Mouse (Mus musculus) ovary, adult 18-20 months (tissue): ENCODE measurements around the gene Olfr368.

ENCODE experiments used
- DNase-seq: peaks from one replicate; pipeline ENCODE4 v3.0.0; 2022; ENCODE audit warnings: low spot score, mixed read lengths

Olfr368 gene

DNA sequence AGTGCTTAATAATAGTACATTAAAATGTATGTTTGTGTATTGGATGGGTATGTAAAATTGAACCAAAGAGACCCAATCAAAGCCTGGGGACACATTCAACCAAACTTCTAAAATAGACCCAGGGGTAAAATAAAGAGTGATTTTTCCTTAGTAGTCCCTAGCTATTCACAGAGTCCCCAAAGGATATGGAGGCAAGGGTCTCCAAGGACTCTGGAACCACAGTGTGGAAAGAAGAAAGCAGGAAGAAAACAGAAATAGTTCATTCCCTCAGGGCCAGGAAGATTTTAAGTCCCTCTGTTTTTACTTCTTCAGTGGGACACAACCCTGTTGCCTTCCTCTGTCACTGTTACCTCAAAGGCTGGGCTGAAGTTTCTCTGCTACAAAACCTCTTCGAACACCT is at the start of gene Olfr368:
Olfr368 (plus strand) TSS at position 301 of the 400 bp plus-strand sequence.
- no peak for DNase-seq

DNA sequence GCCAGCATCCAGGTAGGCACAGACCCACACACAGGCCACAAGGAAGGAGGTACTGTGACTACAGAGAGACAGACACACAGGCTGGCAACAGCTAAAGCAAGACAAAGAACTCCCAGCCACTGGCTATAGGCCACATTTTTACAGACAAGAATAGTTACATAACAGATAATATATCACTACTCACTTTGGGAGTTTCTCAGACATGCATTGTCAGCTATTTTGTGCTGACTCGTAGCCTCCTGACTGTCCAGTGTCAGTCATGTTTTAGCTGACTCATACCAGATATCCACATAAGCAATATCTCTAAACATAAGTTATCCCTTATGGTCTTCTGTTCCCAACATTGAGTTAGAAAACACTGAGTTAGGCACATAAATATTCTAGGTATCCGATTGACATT is 7.0 kb downstream of the Olfr368 start:
- DNase-seq = no peak

DNA sequence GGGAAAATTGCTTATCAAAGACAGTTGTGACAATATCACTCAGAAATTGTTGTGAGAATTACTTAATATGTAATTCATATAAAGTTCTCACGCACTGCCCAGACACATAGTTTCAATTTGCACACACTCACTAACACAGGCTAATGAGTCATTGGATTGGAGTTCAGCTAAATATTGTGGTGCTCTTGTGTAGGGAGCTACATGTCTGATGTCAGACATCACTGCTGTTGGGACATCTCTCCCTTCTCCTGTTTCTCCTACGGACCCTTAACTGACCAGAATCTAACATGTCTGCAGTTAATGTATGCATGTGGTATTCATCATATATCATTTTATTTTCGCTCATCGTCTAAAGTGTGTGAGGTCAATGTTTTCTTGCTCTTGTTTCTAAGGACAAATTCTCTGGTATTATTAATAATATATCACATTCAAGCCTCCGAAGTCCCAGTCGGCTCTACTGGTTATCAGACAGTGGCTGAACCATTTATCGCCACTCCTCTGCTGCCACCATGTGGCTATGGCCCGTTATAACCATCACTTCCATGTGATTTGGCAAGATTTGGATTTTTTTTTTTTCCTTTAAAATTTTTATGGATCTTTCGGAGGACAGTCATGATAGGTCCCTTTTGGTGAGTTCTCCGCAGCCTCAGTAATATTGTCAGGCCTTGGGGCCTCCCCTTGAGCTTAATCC is 12.3 kb downstream of the Olfr368 start:
- DNase-seq = no peak

DNA sequence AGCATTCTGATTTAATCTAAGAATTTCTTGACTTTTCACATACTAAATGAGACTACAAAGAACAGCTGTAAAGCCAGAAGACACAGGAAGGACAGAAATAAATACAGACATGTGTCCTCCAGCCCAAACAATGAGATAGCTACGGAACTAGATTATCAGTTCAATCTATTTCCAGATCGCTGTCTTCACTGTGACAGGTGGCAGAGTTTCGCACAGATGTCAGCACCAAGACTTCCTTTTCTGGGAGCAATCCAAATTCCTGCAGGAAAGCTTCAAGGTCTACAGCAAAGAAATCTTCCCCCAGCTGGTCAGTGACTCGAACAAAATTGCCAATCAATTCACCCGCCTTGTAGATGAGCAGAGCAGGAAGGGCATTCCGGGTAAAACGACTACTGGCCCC is 25.4 kb downstream of the Olfr368 start:
- no peak for DNase-seq

DNA sequence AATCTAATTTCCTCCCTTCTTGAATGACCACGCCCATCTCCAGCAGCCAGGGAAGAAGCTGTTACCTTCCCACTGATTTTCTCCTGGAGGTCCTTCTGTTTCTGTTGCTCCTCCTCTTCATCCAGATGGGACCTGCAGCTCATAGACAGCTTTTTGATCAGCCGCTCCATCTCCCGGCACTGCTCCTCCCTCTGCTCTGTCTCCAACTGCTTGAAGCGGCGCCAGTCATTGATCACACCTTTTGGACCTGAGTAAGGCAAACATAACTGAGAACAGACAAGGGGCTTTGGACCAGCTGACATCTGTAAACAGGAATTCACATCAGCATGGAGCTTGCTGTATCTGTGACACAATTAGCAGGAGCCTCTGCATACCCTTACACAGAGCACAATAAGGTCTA is 29.3 kb downstream of the Olfr368 start:
- DNase-seq = no peak

DNA sequence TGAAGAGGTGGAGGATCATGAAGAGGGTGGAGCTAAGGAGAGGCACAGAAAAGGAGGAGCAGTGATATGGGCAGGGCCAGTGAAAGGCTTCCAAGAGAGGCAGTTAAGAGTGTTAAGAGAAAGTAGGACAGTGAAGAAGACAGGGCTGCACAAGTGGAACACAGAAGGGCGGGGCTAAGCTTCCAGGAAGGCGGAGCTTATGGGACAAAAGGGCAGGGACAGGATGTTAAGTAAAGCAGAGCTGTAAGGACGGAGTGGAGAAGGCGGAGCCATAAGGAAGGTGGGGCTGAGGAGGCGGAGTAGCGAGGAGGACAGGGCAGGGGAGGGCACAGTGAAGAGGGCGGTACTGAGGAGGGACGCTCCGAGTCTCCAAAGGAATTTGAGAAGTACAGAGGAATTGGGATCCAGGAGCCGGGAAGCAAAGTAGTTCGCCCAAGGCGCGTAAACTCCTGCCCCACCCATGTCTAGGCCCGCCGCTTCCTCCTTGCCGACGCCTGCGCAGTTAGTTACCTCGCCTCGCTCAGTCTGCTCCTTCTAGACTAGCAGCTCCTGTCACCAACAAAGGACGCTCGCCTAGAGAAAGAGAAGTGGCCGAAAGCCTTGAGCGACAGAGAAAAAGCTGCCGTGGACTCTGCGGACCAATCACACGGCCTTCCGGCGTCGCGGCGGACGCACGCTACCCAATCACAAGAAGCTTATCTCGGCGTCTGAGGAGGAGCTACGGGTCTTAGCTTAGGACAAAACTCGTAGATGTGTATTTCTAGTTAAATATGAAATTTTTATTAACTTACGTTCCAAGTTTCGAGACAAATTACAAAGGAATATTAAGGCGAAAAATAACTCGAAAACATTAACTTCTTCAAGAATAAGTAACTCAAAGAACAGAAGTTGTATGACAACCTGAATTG is 32.6 kb downstream of the Olfr368 start, which contains the start of gene Pdcl:
Pdcl (minus strand) TSS at position 700 of the 908 bp plus-strand sequence.
- peak; percentile 93 for DNase-seq

DNA sequence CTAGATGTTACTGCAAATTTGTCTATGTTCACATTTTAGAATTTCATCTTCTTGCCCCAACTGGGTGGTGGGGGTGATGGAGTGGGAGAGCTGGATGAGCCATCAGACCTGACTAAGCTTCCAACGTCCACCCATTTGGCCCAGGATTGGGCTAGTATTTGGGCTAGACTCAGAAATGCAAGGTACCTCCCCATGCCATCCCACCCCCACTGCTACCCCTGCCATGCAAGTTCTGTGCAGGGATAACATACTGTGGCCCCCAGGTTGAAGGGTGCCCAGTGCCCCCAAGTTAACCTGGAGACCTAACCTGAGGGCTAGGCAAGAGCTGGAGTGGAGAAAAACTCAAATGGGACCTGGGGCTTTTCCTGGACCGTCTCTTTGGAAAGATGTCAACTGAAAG is 33.6 kb downstream of the Olfr368 start:
- no peak for DNase-seq

DNA sequence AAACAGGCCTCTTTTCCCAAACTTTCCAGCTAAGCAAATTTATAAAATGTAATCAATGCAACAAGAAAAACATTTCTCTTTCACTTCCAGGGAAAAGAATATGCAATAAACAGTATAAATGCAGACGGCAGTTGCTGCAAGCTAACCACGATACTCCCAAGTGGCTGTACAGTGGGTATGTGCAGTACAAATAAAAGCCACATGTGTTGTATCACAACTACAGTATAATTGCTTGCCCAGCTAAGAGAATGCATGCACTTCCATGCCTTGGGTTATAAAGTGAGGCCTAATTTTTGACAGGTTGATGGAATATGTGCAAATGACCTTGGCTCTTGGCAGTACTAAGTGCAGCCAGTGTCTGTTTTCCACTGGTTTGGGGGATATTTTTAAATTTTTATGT is 44.3 kb downstream of the Olfr368 start:
- DNase-seq = no peak

DNA sequence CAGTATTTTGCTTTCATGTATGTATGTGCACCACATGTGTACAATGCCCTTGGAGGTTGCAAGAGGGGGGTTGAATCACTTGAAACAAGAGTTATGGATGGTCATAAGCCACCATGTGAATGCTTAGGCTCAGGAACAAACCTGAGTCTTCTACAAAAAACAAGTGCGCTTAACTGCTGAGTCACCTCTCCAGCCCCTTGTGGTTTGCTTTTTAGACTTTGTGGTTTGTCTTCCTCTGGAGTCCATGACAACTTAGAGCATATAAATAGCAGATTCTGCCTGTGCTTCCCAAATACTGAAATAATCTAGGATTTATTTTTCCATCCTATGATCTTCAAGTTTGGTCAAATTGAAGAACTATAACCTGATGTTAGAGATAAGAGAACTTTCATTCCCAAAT is 49.7 kb downstream of the Olfr368 start:
- no peak for DNase-seq

DNA sequence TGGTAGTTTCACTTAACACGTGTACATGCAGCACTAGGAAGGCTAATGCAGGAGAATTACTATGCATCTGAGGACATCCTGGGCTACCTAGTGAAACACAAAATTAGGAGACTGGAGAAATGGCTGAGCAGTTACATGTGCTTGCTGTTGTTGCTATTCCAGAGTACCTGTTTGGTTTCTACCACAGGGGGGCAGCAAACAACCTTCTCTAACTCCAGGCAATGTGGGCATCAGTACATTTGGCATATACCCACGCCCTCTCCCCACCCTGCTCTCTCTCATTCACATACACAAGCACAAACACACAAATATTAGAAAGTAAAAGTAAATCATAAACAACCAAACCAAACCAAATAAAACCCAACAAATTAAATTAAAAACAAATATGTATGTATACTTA is 53.9 kb downstream of the Olfr368 start:
- DNase-seq = no peak
